Mouse (Mus musculus): ENCODE data around the gene Cdkn2aip. TPM values are rescaled to one million over a fixed set of nuclear protein-coding genes. Genes with fewer than 3 reads are reported as not detected.
A peak's percentile ranks its signal among the peaks of the same experiment; 100 is the strongest.

Cdkn2aip gene
- polyA plus RNA-seq, 1 experiment: 10.3 TPM

DNA sequence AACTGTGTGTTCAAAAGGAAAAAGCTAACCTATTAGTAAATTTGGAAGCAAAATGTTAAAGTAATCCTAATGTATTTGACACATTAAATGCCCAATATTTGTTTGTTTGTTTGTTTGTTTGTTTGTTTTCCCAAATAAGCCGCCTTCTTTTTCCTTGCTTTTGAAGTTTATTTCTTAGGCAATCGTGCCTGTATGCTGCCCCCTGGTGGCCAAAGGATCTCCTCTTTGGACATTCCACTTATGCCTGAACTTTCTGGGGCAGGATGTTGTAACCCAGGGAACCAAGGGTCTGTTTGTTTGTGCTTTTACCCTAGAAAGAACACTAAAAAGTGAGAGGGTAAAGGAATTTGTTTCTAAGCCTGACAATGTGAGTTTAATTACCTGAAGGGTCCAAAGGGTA, 20.6 kb downstream of the Cdkn2aip start:
- H3K4me3 ChIP-seq (replicated peaks; ENCODE audit: insufficient read depth, low read depth, low read length): no peak overlapping the region
- H3K27ac ChIP-seq (ENCODE audit: insufficient read depth, low read length): no peak overlapping the region
- peak; percentile 66; the same call in 1 of the 2 replicates for TF ChIP-seq CTCF (IDR thresholded peaks at IDR 0.05; ENCODE audit: borderline replicate concordance, insufficient read depth, low read depth, low read length)
- TF ChIP-seq POLR2A (IDR thresholded peaks at IDR 0.05; ENCODE audit: borderline replicate concordance, insufficient read depth, low read length): no peak
- peak; percentile 58 to 73 for DNase-seq
- 9% methylated on average over 2 of the region's 2 CpGs for WGBS
- H3K27me3 ChIP-seq (ENCODE audit: control insufficient read depth, insufficient read depth, low read length): no peaks in the 10 kb centered on the region; the same call in 1 of the 2 replicates
- H3K4me1 ChIP-seq (ENCODE audit: control insufficient read depth, insufficient read depth, low read length): no peaks in the 10 kb centered on the region

DNA sequence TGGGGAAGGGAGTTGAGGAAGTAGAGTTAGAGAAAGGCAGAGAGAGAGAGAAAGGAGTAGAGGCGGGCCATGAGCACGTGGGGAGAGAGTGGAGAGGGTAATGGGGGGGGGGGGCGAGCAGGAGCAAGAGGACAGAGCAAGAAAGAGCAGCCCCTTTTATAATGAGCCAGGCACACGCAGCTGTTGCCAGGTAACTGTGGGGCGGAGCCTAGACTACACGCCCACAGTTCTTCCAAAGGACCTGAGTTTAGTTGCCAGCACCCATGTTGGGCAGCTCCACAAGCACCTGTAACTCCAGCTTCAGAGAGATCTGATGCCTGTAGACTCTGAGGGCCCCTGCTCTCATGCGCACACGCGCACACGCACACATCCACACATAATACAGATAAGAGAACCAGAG, 21.9 kb downstream of the Cdkn2aip start:
- Histone ChIP-seq H3K27me3 (ENCODE audit: control insufficient read depth, insufficient read depth, low read length) (no peaks in the 10 kb centered on the region; the same call in 1 of the 2 replicates), H3K4me1 (ENCODE audit: control insufficient read depth, insufficient read depth, low read length) (no peaks in the 10 kb centered on the region), H3K4me3 (replicated peaks; ENCODE audit: insufficient read depth, low read depth, low read length) (no peak overlapping the region), H3K27ac (ENCODE audit: insufficient read depth, low read length) (no peak overlapping the region)
- 74% methylated on average over 10 of the region's 10 CpGs for WGBS
- DNase-seq: no peak
- no peak for TF ChIP-seq CTCF (IDR thresholded peaks at IDR 0.05; ENCODE audit: borderline replicate concordance, insufficient read depth, low read depth, low read length)

DNA sequence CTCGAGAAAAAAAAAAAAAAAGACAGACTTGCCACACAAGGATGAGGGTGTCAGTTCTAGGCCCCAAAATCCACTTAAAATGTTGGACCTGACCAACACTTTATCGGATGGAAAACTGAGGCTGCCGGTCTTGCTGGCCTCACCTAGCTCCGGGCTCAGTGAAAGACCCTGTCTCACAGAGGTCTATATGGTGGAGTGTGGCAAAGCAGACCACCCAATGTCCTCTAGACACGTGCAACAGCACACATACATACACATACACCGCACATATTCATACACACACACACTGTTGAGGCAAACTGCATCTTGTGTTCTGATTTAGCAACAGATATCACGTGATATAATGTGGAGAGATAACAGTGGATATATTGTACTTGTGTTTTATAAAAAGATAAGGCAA, 22.4 kb downstream of the Cdkn2aip start:
- no peak for TF ChIP-seq POLR2A (IDR thresholded peaks at IDR 0.05; ENCODE audit: borderline replicate concordance, insufficient read depth, low read length)
- WGBS: 58% methylated on average over 7 of the region's 7 CpGs
- no peak overlapping the region for H3K27ac ChIP-seq (ENCODE audit: insufficient read depth, low read length)
- no peak for DNase-seq
- no peak overlapping the region for H3K4me3 ChIP-seq (replicated peaks; ENCODE audit: insufficient read depth, low read depth, low read length)
- no peaks in the 10 kb centered on the region; the same call in 1 of the 2 replicates for H3K27me3 ChIP-seq (ENCODE audit: control insufficient read depth, insufficient read depth, low read length)
- H3K4me1 ChIP-seq (ENCODE audit: control insufficient read depth, insufficient read depth, low read length): no peaks in the 10 kb centered on the region

DNA sequence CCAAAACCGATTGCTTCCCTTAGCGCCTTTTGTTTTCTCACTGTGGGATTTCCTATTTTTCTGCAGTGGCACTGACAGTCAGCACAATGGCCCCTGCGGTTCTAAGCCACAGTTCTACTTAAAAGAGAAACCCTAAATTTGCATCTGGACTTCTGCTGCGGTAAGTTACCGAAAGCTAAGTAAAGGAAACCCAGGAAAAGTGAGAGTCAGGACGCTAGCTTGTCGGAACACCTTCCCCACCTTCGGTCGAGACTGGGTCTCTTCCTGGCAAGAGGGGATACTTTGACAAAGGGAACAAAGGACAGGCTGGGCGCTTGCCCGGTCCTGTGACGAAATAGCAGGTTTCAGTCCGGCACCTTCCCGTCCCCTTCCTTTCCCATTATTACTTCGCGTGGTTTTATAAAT, 23.1 kb downstream of the Cdkn2aip start:
- Histone ChIP-seq H3K4me1 (ENCODE audit: control insufficient read depth, insufficient read depth, low read length) (no peaks in the 10 kb centered on the region), H3K4me3 (replicated peaks; ENCODE audit: insufficient read depth, low read depth, low read length) (no peak overlapping the region), H3K27me3 (ENCODE audit: control insufficient read depth, insufficient read depth, low read length) (no peaks in the 10 kb centered on the region; the same call in 1 of the 2 replicates), H3K27ac (ENCODE audit: insufficient read depth, low read length) (no peak overlapping the region)
- TF ChIP-seq POLR2A (IDR thresholded peaks at IDR 0.05; ENCODE audit: borderline replicate concordance, insufficient read depth, low read length): no peak
- TF ChIP-seq CTCF (IDR thresholded peaks at IDR 0.05; ENCODE audit: borderline replicate concordance, insufficient read depth, low read depth, low read length): no peak
- no peak for DNase-seq
- WGBS: 9% methylated on average over 16 of the region's 16 CpGs

DNA sequence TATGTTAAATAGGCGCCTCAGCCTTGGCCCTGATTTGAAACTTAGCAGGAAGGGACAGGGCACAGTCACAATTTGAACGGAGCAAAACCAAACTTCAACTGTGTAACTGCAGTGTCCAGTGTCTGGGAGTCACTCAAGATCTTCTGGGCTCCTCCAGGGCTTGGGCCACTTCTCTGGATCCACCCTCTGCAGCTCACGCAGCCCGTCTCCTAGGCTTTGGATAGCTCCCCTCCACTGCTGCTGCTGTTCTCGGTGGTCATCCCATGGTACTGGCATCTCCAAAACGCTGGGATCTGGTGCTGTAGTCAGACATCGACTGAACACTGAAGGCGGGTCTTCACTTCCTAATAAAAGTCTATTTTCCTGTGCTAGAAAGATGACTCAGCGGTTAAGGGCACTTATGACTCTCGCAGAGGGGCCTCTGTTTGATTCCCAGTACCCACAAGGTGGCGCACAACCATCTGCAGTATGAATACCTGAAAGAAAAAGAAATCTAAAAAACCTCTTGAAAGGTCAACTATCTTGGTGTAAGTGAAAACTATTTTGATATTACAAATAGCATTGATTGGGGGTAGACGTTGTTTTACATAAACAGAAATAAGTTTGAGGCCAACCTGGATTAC, 23.9 kb downstream of the Cdkn2aip start:
- DNase-seq: no peak
- TF ChIP-seq CTCF (IDR thresholded peaks at IDR 0.05; ENCODE audit: borderline replicate concordance, insufficient read depth, low read depth, low read length) (no peak), POLR2A (IDR thresholded peaks at IDR 0.05; ENCODE audit: borderline replicate concordance, insufficient read depth, low read length) (no peak)

DNA sequence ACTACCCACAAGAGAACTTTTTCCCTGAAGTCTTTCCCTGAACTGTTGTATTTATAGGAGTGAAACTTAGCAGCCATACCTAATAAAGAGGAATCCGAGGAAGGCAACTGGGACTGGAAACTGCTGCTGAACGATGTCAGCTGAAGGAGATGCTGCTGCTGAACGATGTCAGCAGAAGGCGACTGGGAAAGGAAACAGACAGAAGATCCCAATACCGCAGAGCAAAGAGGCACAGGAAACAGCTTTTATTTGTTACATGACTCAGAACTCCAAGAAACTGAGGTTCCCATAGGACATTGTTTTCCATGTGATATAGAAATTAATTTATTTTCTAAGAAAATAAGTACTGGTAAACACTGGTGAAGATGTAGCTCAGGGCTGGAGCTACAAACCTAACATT, 29.3 kb downstream of the Cdkn2aip start:
- H3K27me3 ChIP-seq (ENCODE audit: control insufficient read depth, insufficient read depth, low read length): no peaks in the 10 kb centered on the region
- H3K4me1 ChIP-seq (ENCODE audit: control insufficient read depth, insufficient read depth, low read length): no peaks in the 10 kb centered on the region
- DNase-seq: no peak
- H3K27ac ChIP-seq (ENCODE audit: insufficient read depth, low read length): no peak overlapping the region
- H3K4me3 ChIP-seq (replicated peaks; ENCODE audit: insufficient read depth, low read depth, low read length): no peak overlapping the region
- TF ChIP-seq CTCF (IDR thresholded peaks at IDR 0.05; ENCODE audit: borderline replicate concordance, insufficient read depth, low read depth, low read length): no peak
- TF ChIP-seq POLR2A (IDR thresholded peaks at IDR 0.05; ENCODE audit: borderline replicate concordance, insufficient read depth, low read length): no peak
- WGBS: 90% methylated on average over 5 of the region's 5 CpGs

More for the DNA sequence above, 23.9 kb downstream of the Cdkn2aip start:
- H3K27me3 ChIP-seq (ENCODE audit: control insufficient read depth, insufficient read depth, low read length): no peaks in the 10 kb centered on the region; the same call in 1 of the 2 replicates
- H3K27ac ChIP-seq (ENCODE audit: insufficient read depth, low read length): no peak overlapping the region
- WGBS: 62% methylated on average over 12 of the region's 12 CpGs
- no peak overlapping the region for H3K4me3 ChIP-seq (replicated peaks; ENCODE audit: insufficient read depth, low read depth, low read length)
- no peaks in the 10 kb centered on the region for H3K4me1 ChIP-seq (ENCODE audit: control insufficient read depth, insufficient read depth, low read length)

DNA sequence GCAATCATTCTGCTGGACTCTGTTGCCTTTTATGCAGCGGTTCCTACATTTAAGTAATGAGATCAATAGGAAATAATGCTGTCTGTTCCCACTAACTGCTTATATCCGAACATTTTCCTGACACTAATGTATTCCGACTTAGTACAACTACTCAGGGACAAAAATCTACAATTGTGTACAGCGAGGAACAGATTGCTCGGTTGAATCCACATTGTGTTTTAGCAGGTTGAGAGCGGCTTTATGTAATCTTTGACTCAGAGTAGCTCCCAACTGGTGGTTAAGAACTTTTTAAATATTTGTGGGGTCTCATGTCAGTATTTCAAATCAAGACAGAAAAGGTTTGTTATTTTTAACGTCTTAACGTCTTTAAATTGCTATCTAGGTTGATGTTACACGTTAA, 29.7 kb downstream of the Cdkn2aip start:
- 89% methylated on average over 9 of the region's 9 CpGs for WGBS
- no peak overlapping the region for H3K27ac ChIP-seq (ENCODE audit: insufficient read depth, low read length)
- no peak overlapping the region for H3K4me3 ChIP-seq (replicated peaks; ENCODE audit: insufficient read depth, low read depth, low read length)
- H3K4me1 ChIP-seq (ENCODE audit: control insufficient read depth, insufficient read depth, low read length): no peaks in the 10 kb centered on the region
- no peak for DNase-seq
- H3K27me3 ChIP-seq (ENCODE audit: control insufficient read depth, insufficient read depth, low read length): no peaks in the 10 kb centered on the region
- TF ChIP-seq POLR2A (IDR thresholded peaks at IDR 0.05; ENCODE audit: borderline replicate concordance, insufficient read depth, low read length): no peak
- no peak for TF ChIP-seq CTCF (IDR thresholded peaks at IDR 0.05; ENCODE audit: borderline replicate concordance, insufficient read depth, low read depth, low read length)

DNA sequence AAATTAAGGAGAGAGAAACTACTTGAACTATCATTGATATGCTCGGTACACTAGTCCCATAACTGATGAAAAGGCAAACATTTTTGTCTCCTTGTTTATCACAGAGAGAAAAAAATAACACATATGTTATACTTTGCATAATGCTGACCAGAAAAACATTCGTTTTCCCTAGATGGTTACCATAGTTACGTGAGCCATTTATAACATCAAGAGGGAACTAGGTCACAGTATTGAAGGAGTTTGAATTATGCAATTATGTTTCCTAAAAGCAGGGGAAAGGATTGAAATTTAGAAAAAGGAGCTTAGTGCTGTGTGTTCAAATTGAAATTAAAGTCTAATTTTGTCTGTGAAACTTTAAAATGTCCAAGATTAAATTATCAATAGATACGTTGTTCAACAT, 33.4 kb downstream of the Cdkn2aip start:
- no peak for DNase-seq
- Histone ChIP-seq H3K4me3 (replicated peaks; ENCODE audit: insufficient read depth, low read depth, low read length) (no peak overlapping the region), H3K4me1 (ENCODE audit: control insufficient read depth, insufficient read depth, low read length) (no peaks in the 10 kb centered on the region), H3K27ac (ENCODE audit: insufficient read depth, low read length) (no peak overlapping the region), H3K27me3 (ENCODE audit: control insufficient read depth, insufficient read depth, low read length) (no peaks in the 10 kb centered on the region)
- 75% methylated on average over 4 of the region's 4 CpGs for WGBS
- TF ChIP-seq POLR2A (IDR thresholded peaks at IDR 0.05; ENCODE audit: borderline replicate concordance, insufficient read depth, low read length) (no peak), CTCF (IDR thresholded peaks at IDR 0.05; ENCODE audit: borderline replicate concordance, insufficient read depth, low read depth, low read length) (no peak)
